Mouse (Mus musculus): ENCODE results near the gene Slc47a2. TPM values are rescaled to one million over a fixed set of nuclear protein-coding genes. Genes with fewer than 3 reads are reported as not detected.

Slc47a2 gene
- polyA plus RNA-seq (2015; fragmentation: Nextera tagmentation; extraction: Ambion mirVana): 0.06 TPM in 1 of 2 replicates, not detected in the other

DNA sequence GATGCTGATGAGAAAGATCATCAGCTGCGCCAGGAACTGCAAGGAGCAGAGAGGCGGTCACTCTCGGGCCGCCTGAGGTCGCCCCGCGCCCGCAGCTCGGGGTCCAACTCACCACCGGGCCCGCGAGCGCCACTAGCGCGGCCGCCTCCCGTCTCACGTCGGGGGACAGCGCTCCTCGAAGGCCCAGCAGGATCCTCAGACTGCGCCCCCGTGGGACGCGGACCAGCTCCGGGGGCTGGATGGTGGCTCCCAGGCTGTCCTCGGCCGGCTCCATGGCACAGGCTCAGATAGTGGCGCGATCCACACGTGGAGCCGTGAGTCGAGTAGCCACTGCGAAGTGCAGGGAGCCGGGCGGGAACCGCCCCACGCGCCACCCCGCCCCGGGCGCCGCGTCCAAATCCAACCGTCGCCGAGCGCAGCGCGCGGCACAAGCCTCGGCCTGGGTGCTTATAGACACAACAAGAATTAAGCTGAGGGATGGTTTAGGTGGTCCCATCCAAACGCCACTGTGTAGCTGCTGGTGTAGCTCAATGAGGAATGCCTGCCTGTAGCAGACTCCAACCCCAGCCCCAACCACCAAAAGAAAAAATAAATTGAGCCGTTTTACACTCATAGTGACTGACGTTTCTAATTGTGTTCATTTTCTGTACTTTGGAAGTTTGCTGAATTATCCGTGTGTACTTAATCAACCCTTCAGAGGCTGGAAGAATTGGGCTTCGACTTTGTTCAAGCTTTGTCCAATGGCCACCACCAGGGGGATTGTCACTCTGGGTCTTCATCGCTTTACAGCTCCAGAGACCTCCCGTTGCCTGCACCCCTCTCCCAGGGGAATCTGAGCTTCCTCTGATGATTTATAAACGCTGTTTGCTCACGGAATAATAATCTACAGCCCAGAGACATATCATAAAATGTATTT is at the start of gene Slc47a2:
Gene Slc47a2, minus strand, starts transcription at position 356 of the 916 bp plus-strand sequence.
- ATAC-seq: no peak; the same call in 1 of the 2 replicates
- H3K27me3 ChIP-seq (replicated peaks; ENCODE audit: control insufficient read depth, insufficient read depth, low read length): peaks cover 4% of the 10 kb centered on the region
- peak within 1 kb of the TSS; percentile 43 for H3K4me3 ChIP-seq (ENCODE audit: low read length)

DNA sequence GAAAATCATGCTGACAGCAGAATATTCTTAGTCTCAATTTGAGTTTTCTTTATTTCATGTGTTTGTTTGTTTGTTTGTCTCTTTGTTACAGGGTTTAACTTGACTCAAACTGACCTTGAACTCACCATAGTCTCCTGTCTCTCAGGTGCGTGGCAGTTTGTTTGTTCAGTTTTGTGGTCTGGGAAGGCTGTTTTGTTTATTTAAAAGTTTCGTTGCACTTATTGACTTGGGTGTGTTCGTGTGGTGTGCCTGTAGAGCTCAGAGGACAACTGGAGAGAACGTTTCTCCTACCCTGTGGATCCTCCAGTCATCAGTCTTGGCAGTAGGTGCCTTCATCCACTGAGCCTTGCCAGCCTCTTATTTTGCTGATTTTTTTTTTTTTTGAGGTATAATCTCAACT is 46.3 kb upstream of the Slc47a2 start:
- Histone ChIP-seq H3K9ac (ENCODE audit: low read depth, low read length) (no peak overlapping the region), H3K36me3 (ENCODE audit: control insufficient read depth, insufficient read depth, low read length) (no peaks in the 10 kb centered on the region), H3K9me3 (ENCODE audit: control insufficient read depth, low read length) (peaks cover 2% of the 10 kb centered on the region; the same call in 1 of the 2 replicates), H3K4me3 (ENCODE audit: low read length) (no peak overlapping the region), H3K27me3 (replicated peaks; ENCODE audit: control insufficient read depth, insufficient read depth, low read length) (no peaks in the 10 kb centered on the region), H3K4me1 (ENCODE audit: control insufficient read depth, insufficient read depth, low read depth, low read length) (no peaks in the 10 kb centered on the region), H3K27ac (ENCODE audit: low read depth, low read length) (no peak overlapping the region), H3K4me2 (ENCODE audit: low read length) (no peak overlapping the region)
- ATAC-seq: no peak
- WGBS: 81% methylated on average over 4 of the region's 4 CpGs

More for the DNA sequence above, at the start of gene Slc47a2:
- H3K9me3 ChIP-seq (ENCODE audit: control insufficient read depth, low read length): no peaks in the 10 kb centered on the region
- H3K27ac ChIP-seq (ENCODE audit: low read depth, low read length): no peak within 1 kb of the TSS
- peak within 1 kb of the TSS; percentile 49 for H3K9ac ChIP-seq (ENCODE audit: low read depth, low read length)
- H3K4me2 ChIP-seq (ENCODE audit: low read length): peak within 1 kb of the TSS; percentile 74
- H3K36me3 ChIP-seq (ENCODE audit: control insufficient read depth, insufficient read depth, low read length): no peaks in the 10 kb centered on the region
- 3% methylated on average over 61 of the region's 61 CpGs for WGBS
- peaks cover 5% of the 10 kb centered on the region for H3K4me1 ChIP-seq (ENCODE audit: control insufficient read depth, insufficient read depth, low read depth, low read length)

DNA sequence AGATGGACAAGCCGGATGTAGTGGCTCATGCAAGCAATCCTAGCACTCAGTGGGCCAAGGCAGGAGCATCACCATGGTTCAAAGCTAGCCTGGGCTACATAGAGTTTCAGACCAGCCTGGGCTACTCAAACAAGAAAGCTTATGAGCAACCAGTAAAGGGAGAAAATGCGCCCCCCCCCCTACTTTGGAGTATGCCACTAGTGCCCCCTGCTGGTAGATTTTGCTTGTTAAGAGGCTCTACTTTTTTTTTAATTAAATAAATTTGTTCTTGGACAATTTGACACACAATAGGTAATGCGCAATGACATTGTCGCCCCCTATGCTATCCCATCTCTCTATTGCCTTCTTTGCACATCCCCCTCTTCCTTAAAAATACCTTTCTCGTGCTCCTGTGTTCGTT is 45.4 kb upstream of the Slc47a2 start:
- H3K4me1 ChIP-seq (ENCODE audit: control insufficient read depth, insufficient read depth, low read depth, low read length): no peaks in the 10 kb centered on the region
- H3K36me3 ChIP-seq (ENCODE audit: control insufficient read depth, insufficient read depth, low read length): no peaks in the 10 kb centered on the region
- 62% methylated on average over 6 of the region's 6 CpGs for WGBS
- ATAC-seq: no peak
- no peak overlapping the region for H3K4me3 ChIP-seq (ENCODE audit: low read length)
- no peak overlapping the region for H3K4me2 ChIP-seq (ENCODE audit: low read length)
- no peaks in the 10 kb centered on the region for H3K27me3 ChIP-seq (replicated peaks; ENCODE audit: control insufficient read depth, insufficient read depth, low read length)
- H3K27ac ChIP-seq (ENCODE audit: low read depth, low read length): no peak overlapping the region
- peaks cover 2% of the 10 kb centered on the region; the same call in 1 of the 2 replicates for H3K9me3 ChIP-seq (ENCODE audit: control insufficient read depth, low read length)
- no peak overlapping the region for H3K9ac ChIP-seq (ENCODE audit: low read depth, low read length)

DNA sequence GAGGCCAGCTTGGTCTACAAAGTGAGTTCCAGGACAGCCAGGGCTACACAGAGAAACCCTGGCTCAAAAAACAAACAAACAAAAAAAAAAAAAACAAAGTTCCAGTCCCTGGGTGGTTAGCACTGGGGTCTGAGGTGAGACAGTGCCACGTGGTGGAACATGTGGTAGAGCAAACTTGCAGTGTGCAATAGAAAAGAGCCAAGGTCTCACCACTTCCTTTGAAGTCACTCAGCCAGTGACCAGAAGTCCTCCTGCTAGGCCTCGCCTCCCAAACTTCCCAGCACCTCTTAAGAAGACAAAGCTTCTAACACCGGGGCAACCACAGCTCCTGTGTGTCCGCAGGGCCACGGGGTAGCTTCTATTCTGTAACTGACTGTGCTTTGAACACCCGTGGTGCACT is 44.6 kb upstream of the Slc47a2 start:
- H3K4me1 ChIP-seq (ENCODE audit: control insufficient read depth, insufficient read depth, low read depth, low read length): no peaks in the 10 kb centered on the region
- no peaks in the 10 kb centered on the region for H3K36me3 ChIP-seq (ENCODE audit: control insufficient read depth, insufficient read depth, low read length)
- no peak for ATAC-seq
- WGBS: 74% methylated on average over 6 of the region's 6 CpGs
- H3K27me3 ChIP-seq (replicated peaks; ENCODE audit: control insufficient read depth, insufficient read depth, low read length): no peaks in the 10 kb centered on the region
- H3K4me2 ChIP-seq (ENCODE audit: low read length): no peak overlapping the region
- no peak overlapping the region for H3K27ac ChIP-seq (ENCODE audit: low read depth, low read length)
- H3K9me3 ChIP-seq (ENCODE audit: control insufficient read depth, low read length): peaks cover 2% of the 10 kb centered on the region; the same call in 1 of the 2 replicates
- H3K9ac ChIP-seq (ENCODE audit: low read depth, low read length): no peak overlapping the region
- H3K4me3 ChIP-seq (ENCODE audit: low read length): no peak overlapping the region

DNA sequence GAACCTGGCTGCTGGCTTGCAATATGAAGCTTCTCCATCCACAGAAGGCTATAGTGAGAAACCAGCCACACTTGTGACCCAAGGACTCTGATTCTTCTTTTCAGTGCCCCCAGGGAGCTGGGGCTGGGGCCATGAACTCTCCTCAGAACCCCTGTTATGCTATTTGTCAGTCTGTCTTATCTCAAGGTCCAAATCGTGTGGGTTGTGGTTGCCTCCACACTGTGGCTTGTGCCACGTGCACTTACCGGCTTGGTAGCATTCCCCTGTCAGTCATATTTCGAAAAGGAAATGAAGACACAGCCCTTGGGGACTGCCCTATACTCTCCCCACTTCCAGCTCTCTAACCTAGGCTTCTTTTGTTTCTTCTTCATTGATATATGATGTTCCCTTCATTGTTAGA is 43.1 kb upstream of the Slc47a2 start:
- no peaks in the 10 kb centered on the region for H3K4me1 ChIP-seq (ENCODE audit: control insufficient read depth, insufficient read depth, low read depth, low read length)
- no peaks in the 10 kb centered on the region for H3K9me3 ChIP-seq (ENCODE audit: control insufficient read depth, low read length)
- 82% methylated on average over 4 of the region's 4 CpGs for WGBS
- no peak overlapping the region for H3K4me3 ChIP-seq (ENCODE audit: low read length)
- H3K36me3 ChIP-seq (ENCODE audit: control insufficient read depth, insufficient read depth, low read length): no peaks in the 10 kb centered on the region
- H3K27ac ChIP-seq (ENCODE audit: low read depth, low read length): no peak overlapping the region
- no peak overlapping the region for H3K9ac ChIP-seq (ENCODE audit: low read depth, low read length)
- ATAC-seq: no peak
- H3K4me2 ChIP-seq (ENCODE audit: low read length): no peak overlapping the region
- H3K27me3 ChIP-seq (replicated peaks; ENCODE audit: control insufficient read depth, insufficient read depth, low read length): no peaks in the 10 kb centered on the region

DNA sequence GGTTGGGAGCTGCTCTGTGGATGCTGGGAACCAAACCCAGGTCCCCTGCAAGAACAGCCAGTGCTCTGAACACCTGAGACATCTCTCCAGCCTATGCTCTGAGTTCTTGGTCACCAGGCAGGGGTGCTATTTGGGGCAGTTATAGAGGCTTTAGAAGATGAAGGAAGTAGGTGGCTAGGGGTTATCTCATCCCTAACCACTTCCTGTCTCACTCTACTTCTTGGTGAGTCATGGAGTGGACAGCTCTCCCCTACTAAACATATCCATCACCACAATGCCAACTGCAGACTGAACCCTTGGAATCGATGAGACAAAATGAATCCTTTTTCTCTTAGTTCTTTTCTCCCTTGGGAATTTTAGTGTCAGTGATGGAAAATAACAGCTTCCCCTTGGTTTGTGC is 38.6 kb upstream of the Slc47a2 start:
- Histone ChIP-seq H3K4me2 (ENCODE audit: low read length) (no peak overlapping the region), H3K4me1 (ENCODE audit: control insufficient read depth, insufficient read depth, low read depth, low read length) (peaks cover 5% of the 10 kb centered on the region), H3K36me3 (ENCODE audit: control insufficient read depth, insufficient read depth, low read length) (no peaks in the 10 kb centered on the region), H3K27ac (ENCODE audit: low read depth, low read length) (no peak overlapping the region), H3K4me3 (ENCODE audit: low read length) (no peak overlapping the region), H3K9ac (ENCODE audit: low read depth, low read length) (no peak overlapping the region), H3K9me3 (ENCODE audit: control insufficient read depth, low read length) (no peaks in the 10 kb centered on the region), H3K27me3 (replicated peaks; ENCODE audit: control insufficient read depth, insufficient read depth, low read length) (peaks cover 18% of the 10 kb centered on the region)
- ATAC-seq: no peak
- WGBS: 100% methylated on average over 1 of the region's 1 CpGs

DNA sequence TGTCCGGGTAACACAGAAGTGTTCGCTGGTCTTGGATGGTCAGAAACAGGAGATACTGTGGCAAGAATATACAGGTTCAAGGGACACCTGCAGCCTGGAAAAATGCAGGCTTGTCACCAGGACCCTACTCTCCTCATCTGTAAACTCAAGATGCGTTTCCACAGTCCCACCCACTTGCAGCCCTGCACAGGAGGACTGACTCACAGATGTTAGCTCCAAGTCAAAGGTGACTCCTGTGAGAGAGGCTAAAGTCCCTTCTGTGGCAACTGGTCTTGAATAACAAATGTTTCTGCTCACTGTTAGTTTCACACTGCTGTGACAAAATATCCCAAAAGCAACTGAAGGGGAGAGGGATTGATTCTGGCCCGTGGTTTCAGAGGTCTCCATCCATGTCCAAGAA is 36.0 kb upstream of the Slc47a2 start:
- Histone ChIP-seq H3K27me3 (replicated peaks; ENCODE audit: control insufficient read depth, insufficient read depth, low read length) (peaks cover 19% of the 10 kb centered on the region), H3K4me3 (ENCODE audit: low read length) (no peak overlapping the region), H3K4me1 (ENCODE audit: control insufficient read depth, insufficient read depth, low read depth, low read length) (peaks cover 5% of the 10 kb centered on the region), H3K36me3 (ENCODE audit: control insufficient read depth, insufficient read depth, low read length) (no peaks in the 10 kb centered on the region), H3K9me3 (ENCODE audit: control insufficient read depth, low read length) (no peaks in the 10 kb centered on the region), H3K27ac (ENCODE audit: low read depth, low read length) (no peak overlapping the region), H3K9ac (ENCODE audit: low read depth, low read length) (no peak overlapping the region), H3K4me2 (ENCODE audit: low read length) (no peak overlapping the region)
- no peak for ATAC-seq
- WGBS: 84% methylated on average over 4 of the region's 4 CpGs

DNA sequence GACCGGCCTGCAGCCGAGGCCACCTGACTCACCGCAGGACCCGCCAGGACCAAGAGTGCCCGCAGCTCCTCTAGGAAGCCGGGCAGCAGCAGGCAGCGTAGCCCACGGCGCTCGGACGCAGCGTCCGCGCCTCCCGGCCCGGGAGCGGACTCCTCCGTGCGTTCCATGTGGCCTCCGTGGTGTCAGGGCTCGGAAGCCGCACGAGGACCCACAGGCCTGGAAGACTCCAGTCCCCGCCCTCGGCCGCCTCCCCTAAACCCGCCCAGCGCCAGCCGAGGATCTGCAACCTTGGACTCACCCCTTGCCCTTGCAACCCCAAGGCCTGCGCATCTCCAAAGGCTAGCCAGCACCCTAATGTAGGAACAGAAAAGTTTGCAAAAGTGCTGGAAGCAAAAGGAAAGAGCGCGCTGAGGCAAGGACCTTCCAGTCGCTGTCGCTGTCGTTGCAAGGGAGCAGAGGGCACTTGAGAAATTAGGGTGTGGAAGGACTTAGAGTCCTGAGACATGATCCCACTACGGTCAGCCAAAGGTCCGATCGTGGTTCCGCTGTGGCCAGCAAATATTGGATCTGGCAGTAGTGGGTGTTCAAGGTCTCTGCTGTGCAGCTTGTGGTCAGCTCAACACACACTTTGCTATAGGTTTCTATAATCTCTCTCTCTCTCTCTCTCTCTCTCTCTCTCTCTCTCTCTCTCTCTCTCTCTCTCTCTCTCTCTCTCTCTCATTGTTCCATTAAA is 35.4 kb upstream of the Slc47a2 start, which contains the start of gene Slc47a1:
Gene Slc47a1, minus strand, starts transcription at position 465 of the 733 bp plus-strand sequence.
- peak within 1 kb of the TSS; percentile 53 for H3K4me2 ChIP-seq (ENCODE audit: low read length)
- H3K36me3 ChIP-seq (ENCODE audit: control insufficient read depth, insufficient read depth, low read length): no peaks in the 10 kb centered on the region
- no peaks in the 10 kb centered on the region for H3K9me3 ChIP-seq (ENCODE audit: control insufficient read depth, low read length)
- no peak within 1 kb of the TSS for H3K27ac ChIP-seq (ENCODE audit: low read depth, low read length)
- ATAC-seq: no peak
- H3K4me1 ChIP-seq (ENCODE audit: control insufficient read depth, insufficient read depth, low read depth, low read length): peaks cover 5% of the 10 kb centered on the region
- H3K27me3 ChIP-seq (replicated peaks; ENCODE audit: control insufficient read depth, insufficient read depth, low read length): peaks cover 19% of the 10 kb centered on the region
- peak within 1 kb of the TSS; percentile 28; the same call in 1 of the 2 replicates for H3K9ac ChIP-seq (ENCODE audit: low read depth, low read length)
- 21% methylated on average over 35 of the region's 39 CpGs for WGBS
- H3K4me3 ChIP-seq (ENCODE audit: low read length): peak within 1 kb of the TSS; percentile 28

DNA sequence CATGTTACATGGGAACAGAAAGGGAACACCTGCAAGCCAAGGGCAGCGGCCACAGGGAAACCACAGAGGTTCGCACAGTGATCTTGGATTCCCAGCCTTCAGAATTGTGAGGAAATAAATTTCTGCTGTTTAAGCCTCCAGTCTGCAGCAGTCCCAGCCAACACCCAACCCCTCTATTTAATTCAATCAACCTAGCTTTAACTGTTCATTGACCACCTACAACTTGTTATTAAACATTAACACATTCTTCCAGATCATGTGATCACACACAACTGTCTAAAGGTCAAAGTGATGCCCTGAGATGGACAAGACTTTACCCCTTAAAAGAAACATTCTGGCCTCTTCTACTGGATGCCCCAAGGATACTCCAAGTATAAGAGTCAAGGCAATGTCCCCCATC is 26.0 kb upstream of the Slc47a2 start:
- no peaks in the 10 kb centered on the region for H3K36me3 ChIP-seq (ENCODE audit: control insufficient read depth, insufficient read depth, low read length)
- no peak overlapping the region for H3K27ac ChIP-seq (ENCODE audit: low read depth, low read length)
- H3K9me3 ChIP-seq (ENCODE audit: control insufficient read depth, low read length): no peaks in the 10 kb centered on the region
- no peaks in the 10 kb centered on the region for H3K27me3 ChIP-seq (replicated peaks; ENCODE audit: control insufficient read depth, insufficient read depth, low read length)
- no peak overlapping the region for H3K4me2 ChIP-seq (ENCODE audit: low read length)
- no peak overlapping the region for H3K9ac ChIP-seq (ENCODE audit: low read depth, low read length)
- WGBS: 91% methylated on average over 2 of the region's 2 CpGs
- H3K4me3 ChIP-seq (ENCODE audit: low read length): no peak overlapping the region
- no peaks in the 10 kb centered on the region for H3K4me1 ChIP-seq (ENCODE audit: control insufficient read depth, insufficient read depth, low read depth, low read length)
- no peak for ATAC-seq

Measured in hindbrain, embryonic 16.5 days (tissue).